Mouse (Mus musculus) myocyte (in vitro differentiated cells): ENCODE data around the gene Tenm4.

ENCODE experiments used
- CEBPB ChIP-seq: IDR thresholded peaks from 2 replicates; pipeline ENCODE4 v1.6.1; 2011; ENCODE audit warnings: mild to moderate bottlenecking, moderate library complexity; ENCODE audit not compliant: poor library complexity, insufficient read depth, severe bottlenecking
- MAX ChIP-seq: IDR thresholded peaks from one replicate; pipeline ENCODE4 v1.6.1; 2011; ENCODE audit warnings: low read depth, mild to moderate bottlenecking, control low read depth
- POLR2A ChIP-seq: IDR thresholded peaks from one replicate; pipeline ENCODE4 v1.6.1; 2011; ENCODE audit warnings: low read depth, mild to moderate bottlenecking, control low read depth, moderate library complexity; ENCODE audit not compliant: insufficient read length
- TCF12 ChIP-seq: IDR thresholded peaks from one replicate; pipeline ENCODE4 v1.6.1; 2011; ENCODE audit warnings: mild to moderate bottlenecking, control low read depth; ENCODE audit not compliant: poor library complexity, insufficient read depth, severe bottlenecking

- TF ChIP-seq MAX (no peak), POLR2A (no peak), TCF12 (no peak), CEBPB (no peak)
These were observed 311.9 kb downstream of the Tenm4 start for GRCm38 (mm10) chr7:96482953-96483352.
